Mouse (Mus musculus): ENCODE measurements around the gene Patj. TPM values are rescaled to one million over a fixed set of nuclear protein-coding genes. Genes with fewer than 3 reads are reported as not detected.

The Patj gene
- polyA plus RNA-seq, 1 experiment from 2014 or later = 13.3 TPM

DNA sequence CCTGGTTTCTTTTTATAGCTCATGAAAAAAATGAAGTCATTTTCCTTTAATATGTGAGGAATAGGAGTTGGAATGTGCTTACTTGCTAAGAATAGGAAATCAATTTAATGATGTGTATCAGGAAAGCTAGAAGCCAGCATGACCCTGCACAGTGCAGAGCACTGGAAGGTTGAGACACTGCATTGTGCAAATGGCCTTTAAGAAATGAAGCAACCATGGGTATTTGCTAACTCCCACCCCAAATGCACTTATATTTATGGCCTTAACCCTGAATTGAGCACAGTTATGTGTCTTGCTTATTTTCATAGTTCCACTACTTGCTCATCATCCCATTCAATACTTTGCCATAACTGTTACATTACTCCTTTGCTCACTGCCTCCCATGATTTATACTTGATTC, 181.7 kb downstream of the Patj start:
- H3K9me3 ChIP-seq = no peaks in the 10 kb centered on the region
- H3K4me3 ChIP-seq = no peak overlapping the region
- H3K4me1 ChIP-seq = no peaks in the 10 kb centered on the region

GRCm38 (mm10) chr4:98577957-98578541, 182.5 kb downstream of the Patj start:
- 88% methylated on average over 3 of the region's 3 CpGs for WGBS
- Histone ChIP-seq H3K4me3 (no peak overlapping the region), H3K27me3 (ENCODE audit: insufficient read depth, poor library complexity, severe bottlenecking) (no peaks in the 10 kb centered on the region), H3K4me1 (no peaks in the 10 kb centered on the region), H3K36me3 (no peaks in the 10 kb centered on the region), H3K27ac (no peak overlapping the region), H3K9me3 (no peaks in the 10 kb centered on the region)
- no peak for DNase-seq (ENCODE audit: low spot score)

More for the DNA sequence above, 181.7 kb downstream of the Patj start:
- Histone ChIP-seq H3K27me3 (ENCODE audit: insufficient read depth, poor library complexity, severe bottlenecking) (no peaks in the 10 kb centered on the region), H3K36me3 (no peaks in the 10 kb centered on the region), H3K27ac (no peak overlapping the region)
- no peak for DNase-seq (ENCODE audit: low spot score)

- Histone ChIP-seq H3K9me3 (no peaks in the 10 kb centered on the region), H3K27ac (no peak overlapping the region), H3K4me3 (no peak overlapping the region), H3K27me3 (ENCODE audit: insufficient read depth, poor library complexity, severe bottlenecking) (no peaks in the 10 kb centered on the region), H3K36me3 (no peaks in the 10 kb centered on the region), H3K4me1 (no peaks in the 10 kb centered on the region)
- 79% methylated on average over 8 of the region's 8 CpGs for WGBS
- no peak for DNase-seq (ENCODE audit: low spot score)
These were observed 185.9 kb downstream of the Patj start for GRCm38 (mm10) chr4:98581456-98581855.

DNA sequence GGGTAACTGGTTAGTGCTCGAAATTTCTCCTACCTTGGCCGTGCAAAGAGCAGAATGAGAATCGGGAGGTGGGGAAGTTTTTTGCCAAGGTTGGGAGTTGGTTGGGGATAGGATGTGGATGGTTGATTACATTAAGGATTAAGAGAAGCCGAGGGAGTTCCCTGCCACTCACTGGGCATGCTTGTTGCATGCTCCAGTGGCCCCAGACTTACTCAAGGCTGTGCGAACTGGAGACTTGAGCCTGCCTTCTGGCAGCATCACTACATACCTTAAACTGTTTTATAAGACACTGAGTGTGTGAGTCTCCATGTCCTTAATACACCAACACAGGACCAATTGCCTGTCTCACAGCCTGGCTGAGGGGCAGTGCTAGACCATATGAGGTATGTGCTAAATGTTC, 188.4 kb downstream of the Patj start:
- Histone ChIP-seq H3K4me1 (no peaks in the 10 kb centered on the region), H3K27ac (no peak overlapping the region), H3K27me3 (ENCODE audit: insufficient read depth, poor library complexity, severe bottlenecking) (no peaks in the 10 kb centered on the region), H3K9me3 (no peaks in the 10 kb centered on the region), H3K4me3 (no peak overlapping the region), H3K36me3 (no peaks in the 10 kb centered on the region)
- no peak for DNase-seq (ENCODE audit: low spot score)
- WGBS = 72% methylated on average over 5 of the region's 5 CpGs

GRCm38 (mm10) chr4:98586303-98586702, 190.7 kb downstream of the Patj start:
- no peaks in the 10 kb centered on the region for H3K4me1 ChIP-seq
- H3K9me3 ChIP-seq = no peaks in the 10 kb centered on the region
- no peaks in the 10 kb centered on the region for H3K36me3 ChIP-seq
- H3K27me3 ChIP-seq (ENCODE audit: insufficient read depth, poor library complexity, severe bottlenecking) = no peaks in the 10 kb centered on the region
- H3K4me3 ChIP-seq = no peak overlapping the region
- H3K27ac ChIP-seq = no peak overlapping the region
- DNase-seq (ENCODE audit: low spot score) = no peak
- WGBS = 79% methylated on average over 4 of the region's 4 CpGs

GRCm38 (mm10) chr4:98587686-98588085, 192.1 kb downstream of the Patj start:
- no peaks in the 10 kb centered on the region for H3K4me1 ChIP-seq
- H3K27me3 ChIP-seq (ENCODE audit: insufficient read depth, poor library complexity, severe bottlenecking) = no peaks in the 10 kb centered on the region
- no peak for DNase-seq (ENCODE audit: low spot score)

GRCm38 (mm10) chr4:98593961-98594360, 198.4 kb downstream of the Patj start:
- H3K9me3 ChIP-seq = no peaks in the 10 kb centered on the region
- no peaks in the 10 kb centered on the region for H3K27me3 ChIP-seq (ENCODE audit: insufficient read depth, poor library complexity, severe bottlenecking)
- no peak for DNase-seq (ENCODE audit: low spot score)
- H3K36me3 ChIP-seq = no peaks in the 10 kb centered on the region
- H3K27ac ChIP-seq = no peak overlapping the region
- no peak overlapping the region for H3K4me3 ChIP-seq
- 74% methylated on average over 1 of the region's 1 CpGs for WGBS
- no peaks in the 10 kb centered on the region for H3K4me1 ChIP-seq

More at GRCm38 (mm10) chr4:98587686-98588085, 192.1 kb downstream of the Patj start:
- H3K36me3 ChIP-seq = no peaks in the 10 kb centered on the region
- no peaks in the 10 kb centered on the region for H3K9me3 ChIP-seq
- no peak overlapping the region for H3K27ac ChIP-seq
- no peak overlapping the region for H3K4me3 ChIP-seq
- WGBS = 75% methylated on average over 2 of the region's 2 CpGs

DNA sequence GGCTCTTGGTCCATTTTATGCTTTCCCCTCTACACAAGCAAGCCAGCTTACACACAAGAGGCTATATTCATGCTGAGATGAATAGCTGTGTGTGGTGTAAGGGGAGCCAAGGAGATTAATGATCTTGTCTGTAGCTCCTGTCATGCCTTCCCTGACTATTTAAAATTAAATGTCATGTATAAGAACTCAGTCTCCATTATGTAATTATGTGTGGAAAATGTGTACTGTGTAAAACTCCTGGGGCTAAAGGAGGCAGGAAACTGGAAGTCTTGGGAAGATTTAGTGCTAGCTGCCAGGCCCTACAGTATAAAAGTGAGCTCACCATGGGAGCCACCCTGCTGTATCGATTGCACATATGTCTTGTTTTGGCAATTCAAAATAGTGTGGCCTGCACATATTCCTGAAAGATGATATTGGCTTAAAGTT, 203.0 kb downstream of the Patj start:
- Histone ChIP-seq H3K9me3 (no peaks in the 10 kb centered on the region), H3K27ac (no peak overlapping the region), H3K27me3 (ENCODE audit: insufficient read depth, poor library complexity, severe bottlenecking) (no peaks in the 10 kb centered on the region), H3K4me3 (no peak overlapping the region), H3K36me3 (no peaks in the 10 kb centered on the region), H3K4me1 (no peaks in the 10 kb centered on the region)
- 88% methylated on average over 1 of the region's 1 CpGs for WGBS
- DNase-seq (ENCODE audit: low spot score) = no peak

GRCm38 (mm10) chr4:98599358-98599757, 203.8 kb downstream of the Patj start:
- Histone ChIP-seq H3K9me3 (no peaks in the 10 kb centered on the region), H3K27ac (no peak overlapping the region), H3K36me3 (no peaks in the 10 kb centered on the region), H3K4me1 (no peaks in the 10 kb centered on the region), H3K4me3 (no peak overlapping the region), H3K27me3 (ENCODE audit: insufficient read depth, poor library complexity, severe bottlenecking) (no peaks in the 10 kb centered on the region)
- DNase-seq (ENCODE audit: low spot score) = no peak
- 75% methylated on average over 6 of the region's 6 CpGs for WGBS

DNA sequence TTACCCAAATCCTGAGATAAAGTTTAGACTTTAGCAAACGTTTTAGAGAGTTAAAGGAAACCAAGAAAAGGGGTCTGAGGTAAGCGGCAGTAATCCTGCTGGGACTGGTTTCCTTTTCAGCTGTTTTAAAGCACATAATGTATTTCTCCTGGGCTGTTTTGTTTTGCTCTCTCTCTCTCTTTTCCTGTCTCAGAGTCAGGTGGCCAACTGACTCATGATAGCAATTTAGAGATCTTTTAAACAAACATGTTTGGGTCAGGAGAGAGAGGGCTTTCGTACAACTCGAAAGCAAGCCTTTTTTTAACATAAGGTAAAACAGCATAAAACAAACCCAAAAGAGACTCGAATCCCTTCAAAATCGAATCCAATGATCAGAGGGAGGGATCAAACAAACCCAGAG, 207.5 kb downstream of the Patj start:
- no peak for DNase-seq (ENCODE audit: low spot score)
- no peaks in the 10 kb centered on the region for H3K4me1 ChIP-seq
- WGBS = 62% methylated on average over 6 of the region's 6 CpGs

DNA sequence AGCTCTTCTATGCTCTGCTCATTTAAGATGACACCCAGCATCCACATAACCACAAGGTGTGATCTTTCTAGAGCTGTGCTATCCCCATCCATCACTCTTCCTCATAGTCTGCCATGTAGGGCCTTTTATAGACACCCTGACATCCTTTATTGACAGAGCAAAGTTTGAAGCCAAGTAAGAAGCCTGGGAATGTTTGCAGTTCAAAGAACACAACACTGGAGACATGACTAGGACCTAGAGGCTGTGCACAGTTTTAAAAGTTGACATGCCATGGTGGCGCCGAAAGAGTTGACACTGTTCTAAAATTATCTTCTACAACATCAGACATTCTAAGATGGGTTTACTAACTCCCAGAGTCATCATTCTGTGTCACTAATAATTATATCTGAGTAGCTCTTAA, 214.9 kb downstream of the Patj start:
- Histone ChIP-seq H3K9me3 (no peaks in the 10 kb centered on the region), H3K4me1 (0 out of 2 replicates have a peak, but pooled peaks cover 5% of the 10 kb centered on the region), H3K36me3 (no peaks in the 10 kb centered on the region), H3K27ac (no peak overlapping the region), H3K27me3 (ENCODE audit: insufficient read depth, poor library complexity, severe bottlenecking) (no peaks in the 10 kb centered on the region), H3K4me3 (no peak overlapping the region)
- no peak for DNase-seq (ENCODE audit: low spot score)
- WGBS = 84% methylated on average over 2 of the region's 2 CpGs

More for the DNA sequence above, 207.5 kb downstream of the Patj start:
- Histone ChIP-seq H3K27me3 (ENCODE audit: insufficient read depth, poor library complexity, severe bottlenecking) (no peaks in the 10 kb centered on the region), H3K36me3 (no peaks in the 10 kb centered on the region), H3K9me3 (no peaks in the 10 kb centered on the region), H3K4me3 (no peak overlapping the region), H3K27ac (no peak overlapping the region)

- 78% methylated on average over 3 of the region's 3 CpGs for WGBS
- 0 out of 2 replicates have a peak, but pooled peaks cover 5% of the 10 kb centered on the region for H3K4me1 ChIP-seq
- no peak overlapping the region for H3K4me3 ChIP-seq
- no peaks in the 10 kb centered on the region for H3K36me3 ChIP-seq
- no peak for DNase-seq (ENCODE audit: low spot score)
- no peaks in the 10 kb centered on the region for H3K9me3 ChIP-seq
- H3K27ac ChIP-seq = no peak overlapping the region
- no peaks in the 10 kb centered on the region for H3K27me3 ChIP-seq (ENCODE audit: insufficient read depth, poor library complexity, severe bottlenecking)
These were observed 218.8 kb downstream of the Patj start for GRCm38 (mm10) chr4:98614395-98614794.

GRCm38 (mm10) chr4:98619199-98619598, 223.6 kb downstream of the Patj start:
- Histone ChIP-seq H3K27ac (no peak overlapping the region), H3K36me3 (no peaks in the 10 kb centered on the region), H3K4me1 (peaks cover 10% of the 10 kb centered on the region), H3K9me3 (no peaks in the 10 kb centered on the region), H3K27me3 (ENCODE audit: insufficient read depth, poor library complexity, severe bottlenecking) (no peaks in the 10 kb centered on the region), H3K4me3 (no peak overlapping the region)
- 79% methylated on average over 6 of the region's 6 CpGs for WGBS
- DNase-seq (ENCODE audit: low spot score) = no peak

Data from heart, embryonic 10.5 days (tissue).